Mouse (Mus musculus): ENCODE measurements around the gene Tas2r135. TPM values are rescaled to one million over a fixed set of nuclear protein-coding genes. Genes with fewer than 3 reads are reported as not detected.

The Tas2r135 gene
- total and polyA plus RNA-seq, 3 experiments, result not detected

- Histone ChIP-seq H3K79me2 (ENCODE audit: control insufficient read depth, insufficient read depth, low read length, poor library complexity) (no peaks in the 10 kb centered on the region), H3K27me3 (ENCODE audit: control insufficient read depth in 1 of 2, insufficient read depth in 2 of 2, low read length in 2 of 2) (no peaks in the 10 kb centered on the region), H3K36me3 (ENCODE audit: control insufficient read depth in 1 of 2, insufficient read depth in 2 of 2, low read length in 2 of 2) (no peaks in the 10 kb centered on the region), H3K4me1 (ENCODE audit: control insufficient read depth in 1 of 2, insufficient read depth in 2 of 2, low read length in 2 of 2) (no peaks in the 10 kb centered on the region), H3K9me3 (replicated peaks; ENCODE audit: insufficient read depth, low read length) (no peaks in the 10 kb centered on the region), H3K9ac (ENCODE audit: control insufficient read depth, low read depth, low read length, poor library complexity, severe bottlenecking) (no peak overlapping the region), H3K27ac (ENCODE audit: control insufficient read depth, low read depth, low read length) (no peak overlapping the region), H3K4me3 (ENCODE audit: control insufficient read depth in 1 of 2, insufficient read depth in 1 of 2, low read depth in 2 of 2, low read length in 2 of 2) (no peak overlapping the region)
- TF ChIP-seq KAT2A (conservative IDR thresholded peaks at IDR 0.05; ENCODE audit: low read depth, low read length) (no peak), UBTF (IDR thresholded peaks at IDR 0.05; ENCODE audit: borderline replicate concordance, insufficient read depth, low read depth, low read length) (no peak), ETS1 (IDR thresholded peaks at IDR 0.05; ENCODE audit: low read depth, low read length) (no peak), GABPA (IDR thresholded peaks at IDR 0.05; ENCODE audit: low read depth, low read length) (no peak), CHD2 (IDR thresholded peaks at IDR 0.05; ENCODE audit: low read length) (no peak)
- no peak for DNase-seq (ENCODE audit: low read depth, low spot score)
These were observed 16.2 kb downstream of the Tas2r135 start for GRCm38 (mm10) chr6:42421439-42421838.

DNA sequence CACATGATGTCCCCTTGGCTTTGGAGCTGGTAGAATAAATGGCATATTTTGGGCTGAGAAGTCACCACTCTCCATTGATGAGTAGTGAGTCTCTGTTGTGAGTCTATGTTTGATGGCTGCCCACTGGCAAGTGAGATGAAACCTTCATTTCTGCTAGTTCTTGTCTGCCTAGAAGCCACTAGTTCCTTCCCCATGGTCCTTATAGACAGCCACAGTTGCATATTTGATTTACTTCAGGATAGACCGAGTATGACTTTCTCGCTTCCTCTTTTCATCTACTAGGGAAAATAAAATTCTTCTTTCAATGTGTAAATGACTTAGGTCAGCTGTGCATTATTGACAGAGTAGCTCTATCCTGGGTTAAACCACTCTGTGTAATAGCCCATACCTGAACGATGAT lies 19.2 kb downstream of the Tas2r135 start:
- H3K9ac ChIP-seq (ENCODE audit: control insufficient read depth, low read depth, low read length, poor library complexity, severe bottlenecking), result no peak overlapping the region
- TF ChIP-seq RAD21 (IDR thresholded peaks at IDR 0.05; ENCODE audit: low read depth, low read length) (no peak), ZNF384 (IDR thresholded peaks at IDR 0.05; ENCODE audit: low read depth, low read length) (no peak), CTCF (IDR thresholded peaks at IDR 0.05 in 2 of 3, conservative IDR thresholded peaks at IDR 0.05 in 1 of 3; ENCODE audit: control insufficient read depth in 1 of 3, insufficient read depth in 1 of 3, low read depth in 2 of 3, low read length in 3 of 3, poor library complexity in 1 of 3, severe bottlenecking in 1 of 3) (no peak), CHD1 (IDR thresholded peaks at IDR 0.05; ENCODE audit: low read depth, low read length) (no peak), ZMIZ1 (IDR thresholded peaks at IDR 0.05; ENCODE audit: low read depth, low read length) (no peak), JUND (IDR thresholded peaks at IDR 0.05; ENCODE audit: low read depth, low read length) (no peak), MYB (IDR thresholded peaks at IDR 0.05; ENCODE audit: low read depth, low read length) (no peak), MAX (IDR thresholded peaks at IDR 0.05; ENCODE audit: low read length) (no peak), RCOR1 (IDR thresholded peaks at IDR 0.05; ENCODE audit: low read depth, low read length) (no peak), TCF12 (IDR thresholded peaks at IDR 0.05; ENCODE audit: low read depth, low read length) (no peak), GATA1 (IDR thresholded peaks at IDR 0.05; ENCODE audit: low read depth, low read length) (no peak), E2F4 (IDR thresholded peaks at IDR 0.05; ENCODE audit: borderline replicate concordance, low read depth, low read length) (no peak), TAL1 (IDR thresholded peaks at IDR 0.05; ENCODE audit: low read length) (no peak), POLR2A (IDR thresholded peaks at IDR 0.05; ENCODE audit: control insufficient read depth in 1 of 2, insufficient read depth in 1 of 2, low read depth in 1 of 2, low read length in 2 of 2, poor library complexity in 1 of 2) (no peak)
- no peaks in the 10 kb centered on the region for H3K27me3 ChIP-seq (ENCODE audit: control insufficient read depth in 1 of 2, insufficient read depth in 2 of 2, low read length in 2 of 2)
- H3K4me1 ChIP-seq (ENCODE audit: control insufficient read depth in 1 of 2, insufficient read depth in 2 of 2, low read length in 2 of 2), result no peaks in the 10 kb centered on the region
- no peak overlapping the region for H3K27ac ChIP-seq (ENCODE audit: control insufficient read depth, low read depth, low read length)
- H3K9me3 ChIP-seq (replicated peaks; ENCODE audit: insufficient read depth, low read length), result no peaks in the 10 kb centered on the region
- H3K36me3 ChIP-seq (ENCODE audit: control insufficient read depth in 1 of 2, insufficient read depth in 2 of 2, low read length in 2 of 2), result no peaks in the 10 kb centered on the region
- DNase-seq (ENCODE audit: low read depth, low spot score), result no peak
- H3K4me3 ChIP-seq (ENCODE audit: control insufficient read depth in 1 of 2, insufficient read depth in 1 of 2, low read depth in 2 of 2, low read length in 2 of 2), result no peak overlapping the region
- H3K79me2 ChIP-seq (ENCODE audit: control insufficient read depth, insufficient read depth, low read length, poor library complexity), result no peaks in the 10 kb centered on the region
